ENCODE assay signal across 20 mouse cellular contexts in genomic region chr13:77398477-77398876, GRCm38 (mm10).
DNase-seq lines count a peak whose midpoint lies in the region; ATAC-seq and TF ChIP-seq lines count a peak whose summit lies in the region.
"Had no signal": no experiment of that assay in that cellular context is flagged by ENCODE, and none has a peak within 500 bp of the region (broad histone marks: within the 10 kb centered on the region; RNA-seq: fewer than 3 reads in every experiment).

No protein-coding gene starts in this region.

- WGBS in embryonic facial prominence, embryonic 14.5 days: 47% methylated on average over 3 of the region's 3 CpGs
- WGBS in embryonic facial prominence, embryonic 10.5 days: 87% methylated on average over 3 of the region's 3 CpGs
- WGBS in liver, adult 2 months: 91% methylated on average over 3 of the region's 3 CpGs
- 82% methylated on average over 3 of the region's 3 CpGs for WGBS in liver, embryonic 12.5 days (ENCODE audit: insufficient replicate concordance)
- 68% methylated on average over 3 of the region's 3 CpGs for WGBS in forebrain, embryonic 12.5 days
- 64% methylated on average over 3 of the region's 3 CpGs for WGBS in midbrain, embryonic 15.5 days
- 70% methylated on average over 3 of the region's 3 CpGs for WGBS in kidney, embryonic 16.5 days

- H3K9me3 ChIP-seq in embryonic facial prominence, embryonic 14.5 days (ENCODE audit: control insufficient read depth, low read length): no peaks in the 10 kb centered on the region
- no peaks in the 10 kb centered on the region for H3K9me3 ChIP-seq in embryonic facial prominence, embryonic 10.5 days
- H3K9me3 ChIP-seq in liver, embryonic 12.5 days (replicated peaks): no peaks in the 10 kb centered on the region
- no peaks in the 10 kb centered on the region for H3K9me3 ChIP-seq in forebrain, embryonic 12.5 days
- no peaks in the 10 kb centered on the region for H3K9me3 ChIP-seq in midbrain, embryonic 15.5 days
- no peaks in the 10 kb centered on the region for H3K9me3 ChIP-seq in kidney, embryonic 16.5 days (ENCODE audit: low read length)
- H3K9me3 ChIP-seq: intestine, embryonic 15.5 days; limb, embryonic 12.5 days; liver, embryonic 13.5 days; neural tube, embryonic 12.5 days had no signal

- no peaks in the 10 kb centered on the region for H3K4me1 ChIP-seq in embryonic facial prominence, embryonic 14.5 days (ENCODE audit: control insufficient read depth, insufficient read depth, low read length)
- H3K4me1 ChIP-seq in embryonic facial prominence, embryonic 10.5 days: no peaks in the 10 kb centered on the region
- no peaks in the 10 kb centered on the region for H3K4me1 ChIP-seq in liver, adult 2 months (ENCODE audit: control insufficient read depth, insufficient read depth, low read length)
- H3K4me1 ChIP-seq in liver, embryonic 12.5 days: no peaks in the 10 kb centered on the region
- peaks cover 18% of the 10 kb centered on the region for H3K4me1 ChIP-seq in forebrain, embryonic 12.5 days
- peaks cover 13% of the 10 kb centered on the region for H3K4me1 ChIP-seq in midbrain, embryonic 15.5 days
- no peaks in the 10 kb centered on the region for H3K4me1 ChIP-seq in kidney, embryonic 16.5 days (ENCODE audit: insufficient read depth, low read length)
- H3K4me1 ChIP-seq: intestine, embryonic 15.5 days; limb, embryonic 12.5 days; liver, embryonic 13.5 days had no signal

- peak; percentile 33 for DNase-seq in embryonic facial prominence, embryonic 14.5 days (ENCODE audit: low spot score)
- no peak for DNase-seq in embryonic facial prominence, embryonic 10.5 days (ENCODE audit: low spot score)
- peak; percentile 7 for DNase-seq in liver, adult 2 months (ENCODE audit: extremely low read depth, low read depth, low spot score)
- DNase-seq in thymus, postnatal 10 days (ENCODE audit: low spot score in 2 of 2): no peak
- DNase-seq: adrenal gland, postnatal 25 days; cerebellum, adult 9-11 months; gastrocnemius, postnatal 36 days; kidney, adult 8-10 months; kidney, postnatal 14 days; liver, embryonic 13.5 days; lung, adult 2 months; lung, postnatal 36 days; thymus, postnatal 25 days had no signal

- ATAC-seq in embryonic facial prominence, embryonic 14.5 days (ENCODE audit: low read depth): no peak
- no peak for ATAC-seq in liver, embryonic 12.5 days
- no peak for ATAC-seq in forebrain, embryonic 12.5 days (ENCODE audit: low FRiP score)
- ATAC-seq in midbrain, embryonic 15.5 days (replicated peaks): no peak
- ATAC-seq in kidney, embryonic 16.5 days (ENCODE audit: low FRiP score, low TSS enrichment): no peak
- ATAC-seq: intestine, embryonic 15.5 days had no signal

- H3K9ac ChIP-seq in embryonic facial prominence, embryonic 14.5 days (ENCODE audit: low read depth, low read length): no peak overlapping the region
- H3K9ac ChIP-seq in liver, adult 2 months (ENCODE audit: low read depth, low read length): no peak overlapping the region
- no peak overlapping the region for H3K9ac ChIP-seq in liver, embryonic 12.5 days
- H3K9ac ChIP-seq in forebrain, embryonic 12.5 days: no peak overlapping the region
- no peak overlapping the region for H3K9ac ChIP-seq in midbrain, embryonic 15.5 days
- H3K9ac ChIP-seq in kidney, embryonic 16.5 days (replicated peaks; ENCODE audit: low read length): no peak overlapping the region
- H3K9ac ChIP-seq: intestine, embryonic 15.5 days; limb, embryonic 12.5 days; liver, embryonic 13.5 days; neural tube, embryonic 12.5 days had no signal

- H3K27me3 ChIP-seq in embryonic facial prominence, embryonic 14.5 days (replicated peaks; ENCODE audit: control insufficient read depth, insufficient read depth, low read length): no peaks in the 10 kb centered on the region
- no peaks in the 10 kb centered on the region for H3K27me3 ChIP-seq in embryonic facial prominence, embryonic 10.5 days (replicated peaks; ENCODE audit: low read depth, poor library complexity, severe bottlenecking)
- H3K27me3 ChIP-seq in liver, adult 2 months (ENCODE audit: control insufficient read depth, insufficient read depth, low read length): no peaks in the 10 kb centered on the region
- no peaks in the 10 kb centered on the region for H3K27me3 ChIP-seq in liver, embryonic 12.5 days (replicated peaks)
- H3K27me3 ChIP-seq in forebrain, embryonic 12.5 days: no peaks in the 10 kb centered on the region
- H3K27me3 ChIP-seq in midbrain, embryonic 15.5 days (replicated peaks): no peaks in the 10 kb centered on the region
- no peaks in the 10 kb centered on the region for H3K27me3 ChIP-seq in kidney, embryonic 16.5 days (ENCODE audit: insufficient read depth, low read length)
- H3K27me3 ChIP-seq: intestine, embryonic 15.5 days; limb, embryonic 12.5 days; liver, embryonic 13.5 days; neural tube, embryonic 12.5 days had no signal

- no peak for TF ChIP-seq POLR2A in liver, adult 2 months (IDR thresholded peaks at IDR 0.05; ENCODE audit: extremely low read depth, insufficient read depth, low read length)

- no peaks in the 10 kb centered on the region for H3K36me3 ChIP-seq in embryonic facial prominence, embryonic 14.5 days (ENCODE audit: control insufficient read depth, insufficient read depth, low read length)
- H3K36me3 ChIP-seq in embryonic facial prominence, embryonic 10.5 days (replicated peaks): no peaks in the 10 kb centered on the region
- no peaks in the 10 kb centered on the region for H3K36me3 ChIP-seq in liver, adult 2 months (ENCODE audit: control insufficient read depth, insufficient read depth, low read length)
- H3K36me3 ChIP-seq in liver, embryonic 12.5 days: no peaks in the 10 kb centered on the region
- H3K36me3 ChIP-seq in forebrain, embryonic 12.5 days (replicated peaks): no peaks in the 10 kb centered on the region
- H3K36me3 ChIP-seq in midbrain, embryonic 15.5 days (replicated peaks): no peaks in the 10 kb centered on the region
- H3K36me3 ChIP-seq in kidney, embryonic 16.5 days (ENCODE audit: insufficient read depth, low read length): no peaks in the 10 kb centered on the region
- H3K36me3 ChIP-seq: intestine, embryonic 15.5 days; limb, embryonic 12.5 days; liver, embryonic 13.5 days; neural tube, embryonic 12.5 days had no signal

- no peak overlapping the region for H3K4me3 ChIP-seq in embryonic facial prominence, embryonic 14.5 days (ENCODE audit: low read depth, low read length)
- H3K4me3 ChIP-seq in embryonic facial prominence, embryonic 10.5 days: no peak overlapping the region
- no peak overlapping the region for H3K4me3 ChIP-seq in liver, adult 2 months (ENCODE audit: insufficient read depth, low read depth, low read length)
- H3K4me3 ChIP-seq in liver, embryonic 12.5 days: no peak overlapping the region
- H3K4me3 ChIP-seq in forebrain, embryonic 12.5 days (replicated peaks): no peak overlapping the region
- no peak overlapping the region for H3K4me3 ChIP-seq in midbrain, embryonic 15.5 days
- no peak overlapping the region for H3K4me3 ChIP-seq in kidney, embryonic 16.5 days (ENCODE audit: low read length)
- H3K4me3 ChIP-seq: intestine, embryonic 15.5 days; limb, embryonic 12.5 days; liver, embryonic 13.5 days; neural tube, embryonic 12.5 days had no signal

- no peak overlapping the region for H3K27ac ChIP-seq in embryonic facial prominence, embryonic 14.5 days (replicated peaks; ENCODE audit: low read depth, low read length)
- H3K27ac ChIP-seq in embryonic facial prominence, embryonic 10.5 days (replicated peaks): no peak overlapping the region
- H3K27ac ChIP-seq in liver, adult 2 months (replicated peaks; ENCODE audit: insufficient read depth, low read depth, low read length): no peak overlapping the region
- H3K27ac ChIP-seq in liver, embryonic 12.5 days: no peak overlapping the region
- peak overlapping the region; percentile 77; the same call in 1 of the 2 replicates for H3K27ac ChIP-seq in forebrain, embryonic 12.5 days
- H3K27ac ChIP-seq in midbrain, embryonic 15.5 days: 0 out of 2 replicates have a peak overlapping the region, but pooled peaks have one; percentile 83
- no peak overlapping the region for H3K27ac ChIP-seq in kidney, embryonic 16.5 days (ENCODE audit: low read length)
- H3K27ac ChIP-seq: intestine, embryonic 15.5 days; limb, embryonic 12.5 days; liver, embryonic 13.5 days; neural tube, embryonic 12.5 days had no signal

- H3K4me2 ChIP-seq in embryonic facial prominence, embryonic 14.5 days (ENCODE audit: low read depth, low read length): 0 out of 2 replicates have a peak overlapping the region, but pooled peaks have one; percentile 15
- no peak overlapping the region for H3K4me2 ChIP-seq in liver, embryonic 12.5 days
- H3K4me2 ChIP-seq in forebrain, embryonic 12.5 days: no peak overlapping the region
- no peak overlapping the region for H3K4me2 ChIP-seq in midbrain, embryonic 15.5 days
- H3K4me2 ChIP-seq in kidney, embryonic 16.5 days (replicated peaks; ENCODE audit: low read depth, low read length): no peak overlapping the region
- H3K4me2 ChIP-seq: intestine, embryonic 15.5 days; limb, embryonic 12.5 days; liver, embryonic 13.5 days; neural tube, embryonic 12.5 days had no signal

- no peaks in the 10 kb centered on the region for H3K79me2 ChIP-seq in liver, adult 2 months (ENCODE audit: control insufficient read depth, insufficient read depth, low read length)

- no peak for TF ChIP-seq CTCF in liver, adult 2 months (IDR thresholded peaks at IDR 0.05; ENCODE audit: low read depth, low read length)

Comparison
In these comparisons a context has a peak if more than half of its experiments do, and no peak if none do; other contexts are left out.
1. DNase-seq: peak in embryonic facial prominence, embryonic 14.5 days (single experiment) and liver, adult 2 months (single experiment); none in embryonic facial prominence, embryonic 10.5 days (single experiment) and thymus, postnatal 10 days (0 of 2).
2. H3K27ac ChIP-seq: peak in forebrain, embryonic 12.5 days (single experiment) and midbrain, embryonic 15.5 days (single experiment); none in embryonic facial prominence, embryonic 14.5 days (single experiment), embryonic facial prominence, embryonic 10.5 days (single experiment), liver, adult 2 months (single experiment), liver, embryonic 12.5 days (single experiment) and kidney, embryonic 16.5 days (single experiment).